Mouse (Mus musculus): ENCODE results near the gene Stat1.

Gene Stat1

GRCm38 (mm10) chr1:52118860-52119591, at the start of gene Stat1:
Gene Stat1 (plus strand): TSS chr1:52119440.
- H3K27me3 ChIP-seq (ENCODE audit: insufficient read depth, low read length) = peaks cover 18% of the 10 kb centered on the region
- H3K4me3 ChIP-seq (replicated peaks; ENCODE audit: low read length) = peak within 1 kb of the TSS; percentile 94
- peaks cover 12% of the 10 kb centered on the region for H3K36me3 ChIP-seq (ENCODE audit: insufficient read depth, low read length)
- TF ChIP-seq NANOG (IDR thresholded peaks at IDR 0.05; ENCODE audit: borderline replicate concordance, low read length) = no peak
- TF ChIP-seq CTCF (conservative IDR thresholded peaks at IDR 0.05; ENCODE audit: low read length) = no peak
- no peak for TF ChIP-seq POU5F1 (IDR thresholded peaks at IDR 0.05; ENCODE audit: borderline replicate concordance, low read length)
- H3K4me1 ChIP-seq (replicated peaks; ENCODE audit: low read depth, low read length) = peaks cover 24% of the 10 kb centered on the region
- H3K9me3 ChIP-seq (ENCODE audit: low read length) = no peaks in the 10 kb centered on the region

GRCm38 (mm10) chr1:52079724-52080367, 39.4 kb upstream of the Stat1 start:
- no peaks in the 10 kb centered on the region for H3K36me3 ChIP-seq (ENCODE audit: insufficient read depth, low read length)
- H3K4me1 ChIP-seq (replicated peaks; ENCODE audit: low read depth, low read length) = peaks cover 23% of the 10 kb centered on the region
- H3K4me3 ChIP-seq (replicated peaks; ENCODE audit: low read length) = no peak overlapping the region
- no peaks in the 10 kb centered on the region for H3K27me3 ChIP-seq (ENCODE audit: insufficient read depth, low read length)
- TF ChIP-seq NANOG (IDR thresholded peaks at IDR 0.05; ENCODE audit: borderline replicate concordance, low read length) (peak; percentile 11; the same call in 1 of the 2 replicates), CTCF (conservative IDR thresholded peaks at IDR 0.05; ENCODE audit: low read length) (no peak)
- no peaks in the 10 kb centered on the region for H3K9me3 ChIP-seq (ENCODE audit: low read length)

- peaks cover 23% of the 10 kb centered on the region for H3K4me1 ChIP-seq (replicated peaks; ENCODE audit: low read depth, low read length)
- no peak overlapping the region for H3K4me3 ChIP-seq (replicated peaks; ENCODE audit: low read length)
- no peaks in the 10 kb centered on the region for H3K9me3 ChIP-seq (ENCODE audit: low read length)
- H3K36me3 ChIP-seq (ENCODE audit: insufficient read depth, low read length) = no peaks in the 10 kb centered on the region
- H3K27me3 ChIP-seq (ENCODE audit: insufficient read depth, low read length) = no peaks in the 10 kb centered on the region
- TF ChIP-seq NANOG (IDR thresholded peaks at IDR 0.05; ENCODE audit: borderline replicate concordance, low read length) (no peak), POU5F1 (IDR thresholded peaks at IDR 0.05; ENCODE audit: borderline replicate concordance, low read length) (no peak)
These were observed 38.9 kb upstream of the Stat1 start for GRCm38 (mm10) chr1:52080375-52080774.

GRCm38 (mm10) chr1:52086236-52086635, 33.0 kb upstream of the Stat1 start:
- no peaks in the 10 kb centered on the region for H3K27me3 ChIP-seq (ENCODE audit: insufficient read depth, low read length)
- peaks cover under 1% of the 10 kb centered on the region; the same call in 1 of the 2 replicates for H3K4me1 ChIP-seq (replicated peaks; ENCODE audit: low read depth, low read length)
- no peak for TF ChIP-seq POU5F1 (IDR thresholded peaks at IDR 0.05; ENCODE audit: borderline replicate concordance, low read length)
- no peak for TF ChIP-seq NANOG (IDR thresholded peaks at IDR 0.05; ENCODE audit: borderline replicate concordance, low read length)
- no peak for TF ChIP-seq CTCF (conservative IDR thresholded peaks at IDR 0.05; ENCODE audit: low read length)
- no peaks in the 10 kb centered on the region for H3K36me3 ChIP-seq (ENCODE audit: insufficient read depth, low read length)
- H3K4me3 ChIP-seq (replicated peaks; ENCODE audit: low read length) = no peak overlapping the region
- H3K9me3 ChIP-seq (ENCODE audit: low read length) = no peaks in the 10 kb centered on the region

GRCm38 (mm10) chr1:52087128-52087527, 32.1 kb upstream of the Stat1 start:
- no peak overlapping the region for H3K4me3 ChIP-seq (replicated peaks; ENCODE audit: low read length)
- no peak for TF ChIP-seq POU5F1 (IDR thresholded peaks at IDR 0.05; ENCODE audit: borderline replicate concordance, low read length)
- TF ChIP-seq CTCF (conservative IDR thresholded peaks at IDR 0.05; ENCODE audit: low read length) = no peak
- TF ChIP-seq NANOG (IDR thresholded peaks at IDR 0.05; ENCODE audit: borderline replicate concordance, low read length) = no peak
- H3K4me1 ChIP-seq (replicated peaks; ENCODE audit: low read depth, low read length) = no peaks in the 10 kb centered on the region
- no peaks in the 10 kb centered on the region for H3K27me3 ChIP-seq (ENCODE audit: insufficient read depth, low read length)
- H3K36me3 ChIP-seq (ENCODE audit: insufficient read depth, low read length) = no peaks in the 10 kb centered on the region
- no peaks in the 10 kb centered on the region for H3K9me3 ChIP-seq (ENCODE audit: low read length)

GRCm38 (mm10) chr1:52088634-52089033, 30.6 kb upstream of the Stat1 start:
- Histone ChIP-seq H3K36me3 (ENCODE audit: insufficient read depth, low read length) (no peaks in the 10 kb centered on the region), H3K4me3 (replicated peaks; ENCODE audit: low read length) (no peak overlapping the region), H3K9me3 (ENCODE audit: low read length) (no peaks in the 10 kb centered on the region), H3K27me3 (ENCODE audit: insufficient read depth, low read length) (no peaks in the 10 kb centered on the region), H3K4me1 (replicated peaks; ENCODE audit: low read depth, low read length) (no peaks in the 10 kb centered on the region)
- TF ChIP-seq POU5F1 (IDR thresholded peaks at IDR 0.05; ENCODE audit: borderline replicate concordance, low read length) (no peak), NANOG (IDR thresholded peaks at IDR 0.05; ENCODE audit: borderline replicate concordance, low read length) (no peak), CTCF (conservative IDR thresholded peaks at IDR 0.05; ENCODE audit: low read length) (no peak)

GRCm38 (mm10) chr1:52098618-52099232, 20.5 kb upstream of the Stat1 start:
- peak; percentile 57 for TF ChIP-seq CTCF (conservative IDR thresholded peaks at IDR 0.05; ENCODE audit: low read length)
- TF ChIP-seq NANOG (IDR thresholded peaks at IDR 0.05; ENCODE audit: borderline replicate concordance, low read length) = no peak
- TF ChIP-seq POU5F1 (IDR thresholded peaks at IDR 0.05; ENCODE audit: borderline replicate concordance, low read length) = no peak
- no peak overlapping the region for H3K4me3 ChIP-seq (replicated peaks; ENCODE audit: low read length)
- no peaks in the 10 kb centered on the region for H3K9me3 ChIP-seq (ENCODE audit: low read length)
- no peaks in the 10 kb centered on the region for H3K4me1 ChIP-seq (replicated peaks; ENCODE audit: low read depth, low read length)
- no peaks in the 10 kb centered on the region for H3K36me3 ChIP-seq (ENCODE audit: insufficient read depth, low read length)
- no peaks in the 10 kb centered on the region for H3K27me3 ChIP-seq (ENCODE audit: insufficient read depth, low read length)

- H3K4me1 ChIP-seq (replicated peaks; ENCODE audit: low read depth, low read length) = no peaks in the 10 kb centered on the region
- H3K36me3 ChIP-seq (ENCODE audit: insufficient read depth, low read length) = 0 out of 2 replicates have a peak, but pooled peaks cover under 1% of the 10 kb centered on the region
- no peaks in the 10 kb centered on the region for H3K9me3 ChIP-seq (ENCODE audit: low read length)
- no peaks in the 10 kb centered on the region for H3K27me3 ChIP-seq (ENCODE audit: insufficient read depth, low read length)
- no peak overlapping the region for H3K4me3 ChIP-seq (replicated peaks; ENCODE audit: low read length)
- TF ChIP-seq NANOG (IDR thresholded peaks at IDR 0.05; ENCODE audit: borderline replicate concordance, low read length) (no peak), CTCF (conservative IDR thresholded peaks at IDR 0.05; ENCODE audit: low read length) (peak; percentile 52; the same call in 1 of the 2 replicates)
These were observed 18.7 kb upstream of the Stat1 start for GRCm38 (mm10) chr1:52100496-52100895.
